Mouse (Mus musculus) cortical plate, adult 2 months (tissue): ENCODE data around the gene Sbno2. TPM values are rescaled to one million over a fixed set of nuclear protein-coding genes. Genes with fewer than 3 reads are reported as not detected.

ENCODE experiments used
- H3K27ac ChIP-seq: fragments of 200-500 bp; 2 replicates; pipeline ENCODE4 v1.5.1; 2012; ENCODE audit warnings: low read length, control low read depth, inconsistent platforms; ENCODE audit not compliant: insufficient read depth
- H3K4me1 ChIP-seq: fragments of 200-500 bp; 2 replicates; pipeline ENCODE4 v1.6.1; 2011; ENCODE audit warnings: low read length; ENCODE audit not compliant: control insufficient read depth, insufficient read depth
- H3K4me3 ChIP-seq: fragments of 200-500 bp; 2 replicates; pipeline ENCODE4 v1.5.1; 2011; ENCODE audit warnings: mild to moderate bottlenecking, low read length, control low read depth; ENCODE audit not compliant: insufficient read depth
- CTCF ChIP-seq: fragments of 200-500 bp; IDR thresholded peaks from 2 replicates; pipeline ENCODE4 v1.5.1; 2011; ENCODE audit warnings: mild to moderate bottlenecking, control low read depth, low read length; ENCODE audit not compliant: insufficient read depth; ENCODE audit errors: extremely low read depth
- POLR2A ChIP-seq: fragments of 200-500 bp; IDR thresholded peaks from 2 replicates; pipeline ENCODE4 v1.6.1; 2011; ENCODE audit warnings: mild to moderate bottlenecking, low read length, control low read depth; ENCODE audit not compliant: insufficient read depth; ENCODE audit errors: extremely low read depth
- polyA plus RNA-seq: library from polyadenylated mRNA; depleted of rRNA; stranded (reverse); fragments of >200 nt; gene quantifications from 2 replicates; pipeline ENCODE4 v1.2.3, GENCODE M21; 2012

Gene Sbno2
- polyA plus RNA-seq, 1 experiment, result 22.9 TPM

DNA sequence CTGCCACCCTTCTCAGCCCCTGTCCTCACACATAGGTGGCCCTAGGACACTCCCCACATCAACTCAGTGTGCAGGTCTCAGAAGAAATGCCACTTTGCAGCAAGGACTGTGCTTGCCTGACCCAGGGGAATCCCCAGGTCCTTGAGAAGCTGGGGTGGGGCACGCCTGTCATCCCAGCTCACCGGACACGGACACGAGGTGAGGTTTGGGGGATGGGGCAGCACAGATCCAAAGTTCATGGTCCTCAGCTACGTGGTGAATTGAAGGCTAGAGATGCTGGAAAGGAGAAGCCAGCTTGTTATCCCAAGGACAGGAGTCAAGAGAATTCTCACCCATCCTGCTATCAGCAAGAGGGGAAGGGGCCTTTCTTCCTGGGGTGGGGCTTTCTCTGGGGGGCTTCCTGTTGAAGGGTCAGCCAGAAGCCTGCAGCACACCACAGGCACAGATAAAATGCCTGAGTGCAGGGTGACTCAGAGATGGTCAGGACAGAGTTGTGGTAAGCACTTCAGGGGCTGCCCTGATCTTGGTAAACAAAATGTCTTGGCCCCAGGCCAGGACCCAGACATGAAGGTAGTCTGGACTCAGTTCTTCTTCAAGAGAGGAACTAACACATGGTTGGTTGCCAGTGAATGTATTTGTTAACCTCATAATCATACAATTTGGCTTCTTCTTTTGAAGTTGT lies 72.4 kb downstream of the Sbno2 start:
- Histone ChIP-seq H3K4me1 (no peaks in the 10 kb centered on the region; the same call in 1 of the 2 replicates), H3K4me3 (no peak overlapping the region), H3K27ac (no peak overlapping the region)
- TF ChIP-seq CTCF (no peak), POLR2A (no peak)

DNA sequence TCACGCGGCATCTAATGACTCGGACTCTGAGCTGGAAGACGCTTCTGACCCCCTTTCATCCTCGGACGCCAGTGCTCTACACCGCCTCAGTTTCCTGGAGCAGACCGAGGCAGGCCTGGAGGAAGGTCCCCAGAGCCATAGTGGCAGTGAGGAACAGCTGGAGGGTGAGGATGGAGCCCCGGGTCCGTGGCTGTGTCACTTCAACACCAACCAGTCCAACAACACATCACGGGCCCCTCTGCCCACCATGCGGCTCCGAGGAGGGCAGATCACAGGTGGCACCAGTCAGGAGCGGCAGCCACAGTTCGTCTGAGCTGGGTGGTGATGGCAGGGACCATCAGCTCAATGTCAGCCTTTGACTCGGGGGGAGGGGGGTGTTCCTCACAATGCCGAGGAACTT lies 74.6 kb downstream of the Sbno2 start:
- H3K27ac ChIP-seq, result no peak overlapping the region
- TF ChIP-seq POLR2A (no peak), CTCF (no peak)
- no peaks in the 10 kb centered on the region; the same call in 1 of the 2 replicates for H3K4me1 ChIP-seq
- H3K4me3 ChIP-seq, result no peak overlapping the region

DNA sequence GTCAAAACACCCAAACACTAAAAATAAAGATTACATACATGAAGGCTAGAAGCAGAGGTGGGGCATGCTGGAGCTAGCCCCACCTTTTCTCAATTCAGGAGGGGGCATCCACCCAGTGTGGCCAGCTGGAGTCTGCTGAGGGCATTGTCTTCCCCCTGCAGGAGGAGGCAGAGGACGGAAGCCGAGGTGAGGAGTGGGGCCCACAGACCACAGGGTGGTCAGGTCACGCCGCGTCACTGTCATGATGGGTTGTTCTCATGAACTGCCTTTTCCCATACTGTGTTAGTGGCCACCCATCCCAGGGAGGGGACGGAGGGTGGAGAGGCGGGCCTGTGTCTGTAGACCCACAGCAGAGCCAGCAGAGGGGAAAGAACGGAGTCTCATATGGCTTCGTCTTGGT lies 75.2 kb downstream of the Sbno2 start:
- TF ChIP-seq CTCF, result no peak
- no peak for TF ChIP-seq POLR2A
- H3K27ac ChIP-seq, result no peak overlapping the region
- no peaks in the 10 kb centered on the region; the same call in 1 of the 2 replicates for H3K4me1 ChIP-seq
- H3K4me3 ChIP-seq, result no peak overlapping the region

DNA sequence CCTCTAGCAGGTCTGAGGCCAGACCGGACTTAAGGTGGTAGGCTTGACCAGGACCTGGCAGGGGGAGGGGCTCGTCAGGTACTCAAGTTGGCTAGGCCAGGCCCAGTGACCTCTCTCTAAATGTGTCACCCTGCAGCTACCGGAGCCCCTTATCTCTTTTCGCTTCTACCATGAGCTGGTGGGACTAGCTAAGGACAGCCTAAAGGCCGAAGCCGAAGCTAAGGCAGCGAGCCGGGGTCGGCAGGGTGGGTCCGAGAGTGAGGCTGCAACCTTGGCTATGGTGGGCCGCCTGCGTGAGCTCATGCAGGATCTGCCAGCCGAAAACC lies 76.9 kb downstream of the Sbno2 start:
- no peaks in the 10 kb centered on the region for H3K4me1 ChIP-seq
- H3K4me3 ChIP-seq, result no peak overlapping the region
- TF ChIP-seq POLR2A (no peak), CTCF (no peak)
- no peak overlapping the region for H3K27ac ChIP-seq

DNA sequence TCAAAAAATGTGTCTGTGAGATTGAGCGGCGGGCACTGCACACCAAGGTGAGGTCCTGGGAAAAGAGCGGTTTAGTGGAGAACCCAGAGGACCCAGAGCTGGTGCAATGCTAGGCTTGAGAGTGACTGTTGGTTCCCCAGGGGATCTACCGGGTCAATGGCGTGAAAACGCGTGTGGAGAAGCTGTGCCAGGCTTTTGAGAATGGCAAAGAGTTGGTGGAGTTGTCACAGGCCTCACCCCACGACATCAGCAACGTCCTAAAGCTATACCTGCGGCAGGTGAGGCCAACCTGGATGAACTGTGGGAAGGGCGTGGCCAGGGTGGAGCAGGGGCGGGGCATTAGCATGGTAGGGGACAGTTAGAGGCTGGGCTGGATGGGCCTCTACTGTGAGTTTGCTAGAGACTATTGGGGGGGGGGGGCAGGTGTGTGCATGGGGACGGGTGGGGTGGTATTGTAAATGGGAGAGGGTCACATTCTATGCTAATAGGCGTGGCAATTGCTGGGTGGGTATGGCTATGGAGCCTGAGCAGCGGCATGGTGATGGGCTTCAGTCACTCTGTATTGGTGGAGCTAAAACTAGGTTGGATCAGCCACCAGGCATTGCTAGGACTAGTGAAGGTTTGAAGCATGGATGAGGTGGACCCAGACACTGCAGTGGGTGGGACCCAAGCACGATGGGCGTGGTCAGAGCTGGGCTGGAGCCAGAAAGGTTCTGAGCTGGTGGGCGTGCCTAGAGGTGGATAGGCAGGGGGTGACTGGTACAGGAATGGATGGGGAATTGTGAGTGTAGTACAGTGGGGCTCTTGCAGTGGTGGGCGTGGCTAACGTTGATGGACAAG lies 77.5 kb downstream of the Sbno2 start:
- no peak for TF ChIP-seq POLR2A
- no peak for TF ChIP-seq CTCF
- no peak overlapping the region for H3K4me3 ChIP-seq
- H3K4me1 ChIP-seq, result no peaks in the 10 kb centered on the region
- no peak overlapping the region for H3K27ac ChIP-seq

DNA sequence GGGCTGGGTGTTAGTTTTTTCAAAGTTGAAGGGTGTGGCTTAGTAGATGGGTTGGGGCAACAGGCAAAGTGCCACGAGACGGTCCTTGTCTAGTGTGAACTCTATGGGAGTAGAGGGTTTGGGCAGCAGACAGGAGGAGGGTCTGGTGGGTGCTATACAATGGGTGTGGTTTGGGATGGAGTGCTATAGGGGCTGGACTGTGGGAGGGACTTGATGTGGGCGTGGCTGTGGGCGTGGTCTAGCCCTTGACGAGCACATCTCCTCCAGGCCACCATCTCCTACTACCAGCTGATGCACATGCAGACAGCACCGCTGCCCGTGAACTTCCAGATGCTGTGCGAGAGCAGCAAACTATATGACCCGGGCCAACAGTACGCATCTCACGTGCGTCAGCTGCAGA lies 79.5 kb downstream of the Sbno2 start:
- Histone ChIP-seq H3K4me3 (no peak overlapping the region), H3K4me1 (no peaks in the 10 kb centered on the region)
- TF ChIP-seq CTCF (no peak), POLR2A (no peak)

DNA sequence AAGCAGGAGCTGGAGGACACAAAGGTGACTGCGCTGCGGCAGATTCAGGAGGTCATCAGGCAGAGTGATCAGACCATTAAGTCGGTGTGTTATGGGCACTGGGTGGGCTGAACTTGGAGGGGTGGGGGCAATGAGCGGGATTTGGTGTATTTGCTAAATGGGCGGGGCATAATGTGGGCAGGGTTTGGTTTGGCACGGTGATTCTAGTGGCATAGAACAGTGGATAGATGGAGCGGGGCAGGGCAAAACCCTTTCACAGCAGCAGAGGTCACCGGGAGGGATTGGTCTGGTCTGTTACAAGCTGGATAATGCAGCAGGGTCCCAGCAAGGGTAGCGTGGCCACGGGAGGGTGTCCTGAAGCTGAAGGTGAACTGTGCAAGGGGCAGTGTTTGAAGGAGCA lies 79.9 kb downstream of the Sbno2 start:
- TF ChIP-seq POLR2A (no peak), CTCF (no peak)
- no peaks in the 10 kb centered on the region for H3K4me1 ChIP-seq
- H3K4me3 ChIP-seq, result no peak overlapping the region
- no peak overlapping the region for H3K27ac ChIP-seq

More for the DNA sequence above, 79.5 kb downstream of the Sbno2 start:
- no peak overlapping the region for H3K27ac ChIP-seq

DNA sequence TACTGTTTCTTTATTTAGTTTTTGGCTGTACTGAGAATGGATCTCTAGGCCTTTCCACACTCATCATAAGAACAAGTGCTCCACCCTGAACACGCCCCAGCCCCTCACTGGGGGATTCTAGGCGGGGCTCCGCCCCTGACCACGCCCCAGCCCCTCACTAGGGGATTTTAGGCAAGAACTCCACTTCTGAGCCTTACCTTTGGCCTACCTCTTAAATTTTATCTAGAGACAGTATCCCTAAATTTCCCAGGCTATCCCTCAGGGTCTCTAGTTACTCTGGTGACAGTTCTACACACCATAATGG lies 80.4 kb downstream of the Sbno2 start:
- no peak for TF ChIP-seq POLR2A
- TF ChIP-seq CTCF, result no peak
- no peak overlapping the region for H3K27ac ChIP-seq
- no peak overlapping the region for H3K4me3 ChIP-seq
- no peaks in the 10 kb centered on the region for H3K4me1 ChIP-seq

DNA sequence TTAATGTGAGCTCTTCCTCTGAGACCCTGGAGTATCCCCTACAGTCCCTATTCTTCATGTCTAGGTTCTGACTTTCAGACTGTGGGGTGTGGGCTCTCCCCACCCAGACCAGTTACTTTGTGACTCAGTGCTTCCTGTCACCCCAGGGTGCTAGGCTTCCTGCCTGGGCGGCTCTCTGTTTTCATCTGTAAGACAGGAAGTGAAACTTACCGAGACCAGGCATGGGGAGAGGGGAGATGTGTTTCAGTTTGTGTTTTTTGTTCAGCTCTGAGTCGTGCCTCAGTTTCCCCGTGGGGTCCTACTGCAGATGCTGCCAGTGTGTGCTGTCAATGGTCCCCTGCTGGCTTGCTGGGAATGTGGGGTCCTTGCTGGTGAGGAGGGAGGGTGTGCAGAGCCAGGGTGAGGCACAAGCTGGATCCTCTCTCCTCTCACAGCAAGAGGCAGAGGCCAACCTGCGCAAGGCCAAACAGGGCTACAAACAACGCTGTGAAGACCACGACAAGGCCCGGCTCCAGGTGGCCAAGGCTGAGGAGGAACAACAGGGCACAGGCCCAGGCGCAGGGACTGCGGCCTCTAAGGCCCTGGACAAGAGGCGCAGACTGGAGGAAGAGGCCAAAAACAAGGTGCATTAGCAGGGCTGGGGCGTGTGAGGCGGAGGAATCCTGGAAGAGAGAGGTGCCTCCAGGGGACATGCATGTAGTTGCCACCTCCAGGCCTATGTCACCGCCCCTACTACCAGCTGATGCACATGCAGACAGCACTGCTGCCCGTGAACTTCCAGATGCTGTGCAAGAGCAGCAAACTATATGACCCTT lies 80.9 kb downstream of the Sbno2 start:
- H3K4me3 ChIP-seq, result no peak overlapping the region
- H3K27ac ChIP-seq, result 0 out of 2 replicates have a peak overlapping the region, but pooled peaks have one; percentile 25
- no peaks in the 10 kb centered on the region for H3K4me1 ChIP-seq
- TF ChIP-seq POLR2A (no peak), CTCF (no peak)
